Mouse (Mus musculus) liver, embryonic 14.5 days (tissue): ENCODE measurements at regions not wholly inside any gene's neighbourhood (a gene's known extent, or its start where the extent isn't known, plus 50 kb on each side); places are given as distances from the start of the nearest gene placed in this dataset.

Experiments
- ATAC-seq: fragments of 200-750 bp; cut with Nextera tagmentation; 2 replicates; pipeline ENCODE4 v1.8.0; 2017; ENCODE audit warnings: moderate number of reproducible peaks, mild to moderate bottlenecking, moderate library complexity; ENCODE audit not compliant: insufficient read depth
- DNase-seq, 3 experiments: peaks; one replicate each; pipeline ENCODE4 v3.0.0-alpha.2; 2012 to 2013; ENCODE audit warnings: low read depth in 3 of 3, low spot score in 3 of 3
- H3K27ac ChIP-seq: fragments of 300-500 bp; sonication (generic); 2 replicates; pipeline ENCODE4 v1.5.1; 2014; ENCODE audit warnings: moderate library complexity, mild to moderate bottlenecking, control low read depth, inconsistent platforms
- H3K27me3 ChIP-seq: fragments of 300-500 bp; sonication (generic); 2 replicates; pipeline ENCODE4 v1.6.1; 2014; ENCODE audit warnings: mild to moderate bottlenecking, low read length, moderate library complexity; ENCODE audit not compliant: control insufficient read depth, insufficient read depth
- H3K36me3 ChIP-seq: fragments of 300-500 bp; sonication (generic); replicated peaks from 2 replicates; pipeline ENCODE4 v1.6.1; 2014; ENCODE audit warnings: low read depth; ENCODE audit not compliant: control insufficient read depth, insufficient read depth
- H3K4me1 ChIP-seq, 2 experiments: fragments of 200-500 bp in 1 of 2; fragments of 300-500 bp in 1 of 2; sonication (generic) in 1 of 2; replicated peaks; 2 replicates each; pipeline ENCODE4 v1.6.1; 2012 to 2014; ENCODE audit warnings: antibody characterized with exemption in 1 of 2, inconsistent platforms in 1 of 2, low read length in 1 of 2; ENCODE audit not compliant: control insufficient read depth in 2 of 2, insufficient read depth in 2 of 2
- H3K4me2 ChIP-seq: fragments of 300-500 bp; sonication (generic); 2 replicates; pipeline ENCODE4 v1.6.1; 2014; ENCODE audit warnings: low read depth, mild to moderate bottlenecking, control low read depth, moderate library complexity
- H3K4me3 ChIP-seq, 2 experiments: fragments of 200-500 bp in 1 of 2; fragments of 300-500 bp in 1 of 2; sonication (generic) in 1 of 2; 2 replicates each; pipeline ENCODE4 v1.5.1; 2012 to 2014; ENCODE audit warnings: low read depth in 2 of 2, low read length in 2 of 2, mild to moderate bottlenecking in 2 of 2, control low read depth in 1 of 2, inconsistent platforms in 1 of 2, moderate library complexity in 1 of 2; ENCODE audit not compliant: insufficient read depth in 1 of 2
- H3K9ac ChIP-seq: fragments of 300-500 bp; sonication (generic); replicated peaks from 2 replicates; pipeline ENCODE4 v1.6.1; 2014; ENCODE audit warnings: mild to moderate bottlenecking, control low read depth, moderate library complexity
- H3K9me3 ChIP-seq: fragments of 300-500 bp; sonication (generic); 2 replicates; pipeline ENCODE4 v1.6.1; 2016; ENCODE audit warnings: low read length, mixed read lengths; ENCODE audit not compliant: control insufficient read depth
- CTCF ChIP-seq: IDR thresholded peaks from 2 replicates; pipeline ENCODE4 v1.5.1; 2016; ENCODE audit warnings: antibody characterized with exemption, low read depth, control low read depth
- EP300 ChIP-seq: IDR thresholded peaks from 2 replicates; pipeline ENCODE4 v1.6.1; 2016; ENCODE audit warnings: antibody characterized with exemption, low read depth
- WGBS: fragments of 180-500 bp; shearing (Covaris S2); extraction: QIAGEN DNeasy Blood & Tissue Kit; methylation state at CpG from one replicate; pipeline ENCODE4 v1.1.7; 2014; ENCODE audit not compliant: insufficient replicate concordance; 5-methylcytosine and 5-hydroxymethylcytosine counted together

DNA sequence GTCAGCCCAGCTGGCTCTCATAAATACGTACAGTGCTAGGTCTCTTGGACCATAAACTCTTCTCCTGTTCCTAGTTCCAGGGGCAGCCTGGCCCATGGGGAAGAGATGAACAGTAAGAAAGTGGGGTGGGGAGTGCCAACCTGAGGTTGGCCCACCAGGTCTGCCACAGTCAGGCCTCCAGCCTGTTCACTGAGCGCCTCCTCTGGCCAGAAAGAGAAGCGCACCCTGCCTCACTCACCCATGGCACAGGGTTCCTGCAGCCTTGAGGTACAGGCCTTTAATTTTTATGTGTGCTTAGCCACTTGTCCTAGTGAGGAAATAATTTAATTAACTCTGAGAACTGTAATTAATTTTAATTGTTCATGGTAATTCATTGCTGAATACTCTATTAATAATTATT, 180.5 kb upstream of the Igsf21 start:
- Histone ChIP-seq H3K4me2 (no peak overlapping the region), H3K4me3 (no peak overlapping the region), H3K4me1 (no peaks in the 10 kb centered on the region), H3K9ac (no peak overlapping the region), H3K9me3 (no peaks in the 10 kb centered on the region), H3K27ac (no peak overlapping the region), H3K36me3 (no peaks in the 10 kb centered on the region), H3K27me3 (no peaks in the 10 kb centered on the region)
- 65% methylated on average over 3 of the region's 3 CpGs for WGBS
- no peak for DNase-seq
- TF ChIP-seq EP300 = no peak
- TF ChIP-seq CTCF = peak; percentile 34
- ATAC-seq = no peak

DNA sequence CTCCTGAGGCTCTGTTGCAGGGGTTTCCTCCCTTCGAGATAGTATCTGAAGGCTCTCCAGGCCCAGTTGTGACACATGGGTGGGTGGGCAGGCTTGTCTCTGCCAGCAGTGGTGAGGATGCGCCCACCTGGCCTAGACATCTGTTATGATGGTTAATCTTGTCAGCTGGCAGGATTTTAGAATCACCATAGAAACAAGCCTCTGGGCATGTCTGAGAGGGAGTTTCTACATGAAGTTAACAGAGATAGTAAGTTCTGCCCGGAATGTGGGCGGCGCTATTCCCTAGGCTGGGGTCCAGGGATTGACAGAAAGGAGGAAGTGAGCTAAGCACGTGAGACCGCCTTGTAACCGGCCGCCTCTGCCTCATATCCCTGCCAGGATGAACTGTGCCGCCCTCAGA, 177.2 kb upstream of the Igsf21 start:
- no peak for DNase-seq
- Histone ChIP-seq H3K9ac (no peak overlapping the region), H3K4me1 (no peaks in the 10 kb centered on the region), H3K4me3 (no peak overlapping the region), H3K27me3 (no peaks in the 10 kb centered on the region), H3K9me3 (no peaks in the 10 kb centered on the region), H3K36me3 (no peaks in the 10 kb centered on the region), H3K4me2 (no peak overlapping the region), H3K27ac (no peak overlapping the region)
- no peak for TF ChIP-seq CTCF
- no peak for TF ChIP-seq EP300
- 63% methylated on average over 10 of the region's 10 CpGs for WGBS
- no peak for ATAC-seq

DNA sequence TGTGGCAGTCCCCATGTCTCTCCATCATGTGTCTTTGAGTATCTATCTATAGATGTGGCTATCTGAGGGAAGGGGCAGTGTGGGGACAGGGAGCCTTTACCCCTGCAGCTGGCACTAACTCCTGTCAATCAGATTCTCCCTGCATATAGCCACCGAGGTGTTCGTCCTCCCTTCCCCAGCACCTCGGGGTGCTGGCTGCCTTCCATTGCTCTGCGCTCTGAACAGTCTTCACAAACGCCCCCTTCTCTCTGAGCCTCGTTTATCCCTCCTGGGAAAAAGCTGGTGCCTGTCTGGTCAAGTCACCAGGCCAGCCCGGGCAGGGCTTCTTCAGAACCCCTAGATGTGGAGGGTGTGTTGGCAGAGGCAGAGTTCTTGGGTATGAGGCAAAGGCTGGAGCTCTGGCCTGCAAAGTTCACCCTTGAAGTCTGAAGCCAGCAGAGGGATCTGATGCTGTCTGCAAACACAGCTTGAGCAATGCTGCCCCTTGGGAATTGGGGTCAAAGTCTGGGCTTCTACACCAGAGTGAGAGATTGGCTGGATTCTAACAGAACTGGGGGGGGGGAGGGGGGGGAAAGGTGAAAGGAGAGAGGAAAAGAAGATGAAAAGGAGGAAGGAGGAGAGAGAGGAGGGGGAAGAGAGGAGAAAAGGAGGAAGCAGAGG, 175.5 kb upstream of the Igsf21 start:
- ATAC-seq (no peak), DNase-seq (peak in 2 of 3 experiments; percentile 11 to 20)
- 46% methylated on average over 7 of the region's 7 CpGs for WGBS
- no peaks in the 10 kb centered on the region for H3K27me3 ChIP-seq
- TF ChIP-seq CTCF = no peak
- TF ChIP-seq EP300 = no peak
- H3K36me3 ChIP-seq = no peaks in the 10 kb centered on the region
- no peak overlapping the region for H3K27ac ChIP-seq
- no peak overlapping the region for H3K4me3 ChIP-seq
- no peaks in the 10 kb centered on the region for H3K4me1 ChIP-seq
- no peaks in the 10 kb centered on the region for H3K9me3 ChIP-seq
- H3K9ac ChIP-seq = no peak overlapping the region
- H3K4me2 ChIP-seq = no peak overlapping the region

DNA sequence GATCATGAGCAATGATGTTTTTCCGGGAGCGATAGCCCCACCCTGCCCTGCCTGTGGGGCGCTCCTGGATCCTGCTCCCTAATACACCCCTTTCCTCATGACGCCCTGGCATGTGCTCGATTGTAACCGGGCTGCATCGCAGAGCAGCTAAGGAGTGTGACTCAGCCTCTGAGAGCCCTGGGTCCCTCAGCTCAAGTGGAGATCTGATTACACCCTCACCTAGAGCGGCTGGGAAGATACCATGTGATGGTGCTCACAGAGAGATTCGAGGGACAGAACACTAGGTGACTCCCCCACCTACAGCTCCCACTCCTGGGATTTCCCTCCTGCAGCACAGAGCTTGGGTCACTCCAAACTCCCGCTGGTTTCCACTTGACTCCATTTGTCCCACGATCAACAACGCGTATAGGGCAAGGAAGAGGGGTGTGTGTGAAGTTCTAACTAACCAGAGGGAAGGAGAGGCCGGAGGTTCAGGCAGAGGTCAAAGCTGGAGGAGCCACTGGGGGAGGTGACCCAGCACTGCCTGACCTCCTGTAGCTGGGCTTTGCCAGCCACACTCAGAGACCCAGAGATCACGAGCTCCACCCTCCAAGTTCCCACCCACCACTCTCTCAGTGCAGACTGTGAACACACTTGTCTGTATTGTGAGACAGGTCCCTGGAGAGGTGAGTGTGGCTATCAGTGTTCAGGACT, 173.3 kb upstream of the Igsf21 start:
- DNase-seq (no peak), ATAC-seq (no peak)
- Histone ChIP-seq H3K9me3 (no peaks in the 10 kb centered on the region), H3K36me3 (no peaks in the 10 kb centered on the region), H3K4me3 (no peak overlapping the region), H3K27ac (no peak overlapping the region), H3K4me2 (no peak overlapping the region), H3K9ac (no peak overlapping the region), H3K27me3 (no peaks in the 10 kb centered on the region), H3K4me1 (no peaks in the 10 kb centered on the region)
- 43% methylated on average over 15 of the region's 15 CpGs for WGBS
- TF ChIP-seq EP300 = no peak
- no peak for TF ChIP-seq CTCF

DNA sequence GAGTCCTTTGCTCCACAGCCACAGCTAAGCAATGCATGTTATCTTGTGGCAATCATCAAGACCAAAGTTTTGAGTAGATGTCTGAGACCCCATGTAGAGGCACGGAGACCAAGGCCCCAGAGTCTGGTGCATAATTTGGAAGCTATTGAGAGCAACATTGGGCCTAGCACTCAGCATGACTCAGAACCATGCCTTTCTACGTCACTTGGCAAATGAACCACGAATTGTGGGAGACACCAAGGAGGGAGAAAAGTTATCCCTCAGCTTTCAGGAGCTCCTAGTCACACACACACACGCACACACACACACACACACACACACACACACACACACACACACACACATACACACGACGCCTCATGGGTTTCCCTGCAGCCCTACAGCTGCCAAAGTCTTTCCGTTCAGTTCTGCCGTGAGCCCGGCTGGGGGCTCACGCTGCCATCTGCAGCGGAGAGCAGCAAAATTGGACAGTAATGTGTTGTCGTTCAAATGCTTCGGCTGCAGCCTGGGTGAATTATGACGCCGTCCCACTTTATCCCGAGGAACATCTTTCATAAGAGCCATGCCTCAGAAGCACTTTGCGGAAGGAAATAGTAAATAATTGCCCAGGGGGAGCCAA, 165.8 kb upstream of the Igsf21 start:
- no peak for DNase-seq
- Histone ChIP-seq H3K36me3 (no peaks in the 10 kb centered on the region), H3K27me3 (no peaks in the 10 kb centered on the region), H3K4me3 (no peak overlapping the region), H3K27ac (no peak overlapping the region), H3K9ac (no peak overlapping the region), H3K4me1 (no peaks in the 10 kb centered on the region), H3K9me3 (no peaks in the 10 kb centered on the region), H3K4me2 (no peak overlapping the region)
- TF ChIP-seq CTCF (no peak), EP300 (no peak)
- ATAC-seq = no peak
- WGBS = 64% methylated on average over 17 of the region's 17 CpGs
